Mouse (Mus musculus) CD4-positive, CD25-positive, alpha-beta regulatory T cell, adult 4 months (primary cell): Measurements from ENCODE around the gene Ptger3. TPM values are rescaled to one million over a fixed set of nuclear protein-coding genes. Genes with fewer than 3 reads are reported as not detected.
A peak's percentile ranks its signal among the peaks of the same experiment; 100 is the strongest.

Experiments used
- ATAC-seq: one replicate; pipeline ENCODE4 v1.8.0; 2017
- polyA plus RNA-seq, 2 experiments: library from polyadenylated mRNA; unstranded; fragments of 100-300 nt; shearing (Covaris generic); gene quantifications; one replicate each; pipeline ENCODE4 v1.2.1; 2017

The Ptger3 gene
- polyA plus RNA-seq: under 1 TPM; 0.34 to 0.52 TPM

GRCm38 (mm10) chr3:157566725-157567565, at the start of gene Ptger3:
Gene Ptger3 (plus strand): TSS chr3:157566892.
- peak; percentile 26 for ATAC-seq

- ATAC-seq: no peak
Observed at GRCm38 (mm10) chr3:157517992-157518391, 48.7 kb upstream of the Ptger3 start.

- no peak for ATAC-seq
Observed at GRCm38 (mm10) chr3:157520433-157520832, 46.3 kb upstream of the Ptger3 start.

GRCm38 (mm10) chr3:157523834-157524233, 42.9 kb upstream of the Ptger3 start:
- ATAC-seq: no peak

- no peak for ATAC-seq
Observed at GRCm38 (mm10) chr3:157531585-157531984, 35.1 kb upstream of the Ptger3 start.

GRCm38 (mm10) chr3:157533964-157534785, 32.5 kb upstream of the Ptger3 start, which contains the start of gene Zranb2:
Gene Zranb2 (plus strand): TSS chr3:157534160.
- peak; percentile 92 for ATAC-seq

GRCm38 (mm10) chr3:157534786-157535415, 31.8 kb upstream of the Ptger3 start:
- peak; percentile 18 for ATAC-seq

- ATAC-seq: no peak
Observed at GRCm38 (mm10) chr3:157549323-157549722, 17.4 kb upstream of the Ptger3 start.

- ATAC-seq: no peak
Observed at GRCm38 (mm10) chr3:157549758-157550600, 16.7 kb upstream of the Ptger3 start.

GRCm38 (mm10) chr3:157565196-157565595, 1.5 kb upstream of the Ptger3 start:
- ATAC-seq: peak; percentile 66

- no peak for ATAC-seq
Observed at GRCm38 (mm10) chr3:157567566-157568132, 957 bp downstream of the Ptger3 start.

- ATAC-seq: peak; percentile 80
Observed at GRCm38 (mm10) chr3:157572011-157572410, 5.3 kb downstream of the Ptger3 start.

- peak; percentile 23 for ATAC-seq
Observed at GRCm38 (mm10) chr3:157575441-157576342, 9.0 kb downstream of the Ptger3 start.

GRCm38 (mm10) chr3:157576343-157576722, 9.6 kb downstream of the Ptger3 start:
- no peak for ATAC-seq

GRCm38 (mm10) chr3:157576862-157577261, 10.2 kb downstream of the Ptger3 start:
- no peak for ATAC-seq

- ATAC-seq: no peak
Observed at GRCm38 (mm10) chr3:157578469-157579170, 11.9 kb downstream of the Ptger3 start.

GRCm38 (mm10) chr3:157579376-157579775, 12.7 kb downstream of the Ptger3 start:
- ATAC-seq: no peak

- no peak for ATAC-seq
Observed at GRCm38 (mm10) chr3:157580299-157580698, 13.6 kb downstream of the Ptger3 start.

- no peak for ATAC-seq
Observed at GRCm38 (mm10) chr3:157581755-157582154, 15.1 kb downstream of the Ptger3 start.
